Mouse (Mus musculus) MEL (cell line): ENCODE data around the gene Ostc. TPM values are rescaled to one million over a fixed set of nuclear protein-coding genes. Genes with fewer than 3 reads are reported as not detected.

Source experiments
- DNase-seq: peaks from one replicate; pipeline ENCODE4 v3.0.0; 2011; ENCODE audit warnings: low read depth, low spot score
- H3K27ac ChIP-seq: 2 replicates; pipeline ENCODE4 v1.5.1; 2012; ENCODE audit warnings: low read depth, mild to moderate bottlenecking, control low read depth, low read length, moderate library complexity; ENCODE audit not compliant: control insufficient read depth
- H3K27me3 ChIP-seq, 2 experiments: fragments of 150-350 bp in 1 of 2; sonication (generic) in 1 of 2; 2 replicates each; pipeline ENCODE4 v1.6.1; 2012; ENCODE audit warnings: low read length in 2 of 2, mild to moderate bottlenecking in 2 of 2, improper control_type of control experiment in 1 of 2, moderate library complexity in 1 of 2; ENCODE audit not compliant: insufficient read depth in 2 of 2, control insufficient read depth in 1 of 2
- H3K36me3 ChIP-seq, 2 experiments: 2 replicates each; pipeline ENCODE4 v1.6.1; 2012 to 2014; ENCODE audit warnings: low read length in 2 of 2, improper control_type of control experiment in 1 of 2, inconsistent platforms in 1 of 2, mild to moderate bottlenecking in 1 of 2; ENCODE audit not compliant: insufficient read depth in 2 of 2, control insufficient read depth in 1 of 2
- H3K4me1 ChIP-seq, 2 experiments: fragments of 150-350 bp in 1 of 2; sonication (generic) in 1 of 2; 2 replicates each; pipeline ENCODE4 v1.6.1; 2012; ENCODE audit warnings: low read length in 2 of 2, improper control_type of control experiment in 1 of 2, mild to moderate bottlenecking in 1 of 2; ENCODE audit not compliant: insufficient read depth in 2 of 2, control insufficient read depth in 1 of 2
- H3K4me3 ChIP-seq, 2 experiments: fragments of 150-350 bp in 1 of 2; sonication (generic) in 1 of 2; 2 replicates each; pipeline ENCODE4 v1.5.1; 2012; ENCODE audit warnings: low read depth in 2 of 2, low read length in 2 of 2, mild to moderate bottlenecking in 2 of 2, moderate library complexity in 2 of 2, control low read depth in 1 of 2, improper control_type of control experiment in 1 of 2; ENCODE audit not compliant: control insufficient read depth in 1 of 2, insufficient read depth in 1 of 2
- H3K79me2 ChIP-seq: 2 replicates; pipeline ENCODE4 v1.6.1; 2012; ENCODE audit warnings: mild to moderate bottlenecking, low read length, moderate library complexity; ENCODE audit not compliant: control insufficient read depth, poor library complexity, insufficient read depth
- H3K9ac ChIP-seq: 2 replicates; pipeline ENCODE4 v1.6.1; 2012; ENCODE audit warnings: low read depth, mild to moderate bottlenecking, control low read depth, low read length, moderate library complexity; ENCODE audit not compliant: control insufficient read depth, poor library complexity, severe bottlenecking
- H3K9me3 ChIP-seq: fragments of 150-350 bp; sonication (generic); replicated peaks from 2 replicates; pipeline ENCODE4 v1.6.1; 2012; ENCODE audit warnings: mild to moderate bottlenecking, low read length, improper control_type of control experiment, moderate library complexity; ENCODE audit not compliant: insufficient read depth
- CHD1 ChIP-seq: IDR thresholded peaks from 2 replicates; pipeline ENCODE4 v1.6.1; 2012; ENCODE audit warnings: low read depth, mild to moderate bottlenecking, inconsistent platforms, low read length, improper control_type of control experiment
- E2F4 ChIP-seq: IDR thresholded peaks from 2 replicates; pipeline ENCODE4 v1.6.1; 2011; ENCODE audit warnings: low read depth, low read length, improper control_type of control experiment, borderline replicate concordance
- ELF1 ChIP-seq: IDR thresholded peaks from 2 replicates; pipeline ENCODE4 v1.6.1; 2014; ENCODE audit warnings: low read depth, mild to moderate bottlenecking, inconsistent platforms, low read length, improper control_type of control experiment, moderate library complexity
- EP300 ChIP-seq, 2 experiments: IDR thresholded peaks; 2 replicates each; pipeline ENCODE4 v1.6.1; 2011; ENCODE audit warnings: improper control_type of control experiment in 2 of 2, low read length in 2 of 2, low read depth in 1 of 2, mild to moderate bottlenecking in 1 of 2
- JUND ChIP-seq: IDR thresholded peaks from 2 replicates; pipeline ENCODE4 v1.6.1; 2011; ENCODE audit warnings: low read depth, mild to moderate bottlenecking, improper control_type of control experiment, low read length
- MAFK ChIP-seq: IDR thresholded peaks from 2 replicates; pipeline ENCODE4 v1.6.1; 2011; ENCODE audit warnings: low read depth, mild to moderate bottlenecking, low read length, improper control_type of control experiment, borderline replicate concordance
- MAZ ChIP-seq: IDR thresholded peaks from 2 replicates; pipeline ENCODE4 v1.6.1; 2012; ENCODE audit warnings: low read depth, mild to moderate bottlenecking, inconsistent platforms, low read length, improper control_type of control experiment
- MYB ChIP-seq: IDR thresholded peaks from 2 replicates; pipeline ENCODE4 v1.6.1; 2011; ENCODE audit warnings: mild to moderate bottlenecking, low read depth, low read length, improper control_type of control experiment
- NELFE ChIP-seq: IDR thresholded peaks from 2 replicates; pipeline ENCODE4 v1.6.1; 2011; ENCODE audit warnings: low read depth, low read length, improper control_type of control experiment
- NRF1 ChIP-seq: IDR thresholded peaks from 2 replicates; pipeline ENCODE4 v1.6.1; 2014; ENCODE audit warnings: low read depth, mild to moderate bottlenecking, inconsistent platforms, low read length, improper control_type of control experiment, moderate library complexity; ENCODE audit not compliant: poor library complexity, insufficient read depth, severe bottlenecking
- RCOR1 ChIP-seq: IDR thresholded peaks from 2 replicates; pipeline ENCODE4 v1.6.1; 2012; ENCODE audit warnings: low read depth, mild to moderate bottlenecking, inconsistent platforms, low read length, improper control_type of control experiment
- SIN3A ChIP-seq: IDR thresholded peaks from 2 replicates; pipeline ENCODE4 v1.6.1; 2012; ENCODE audit warnings: low read length, improper control_type of control experiment, inconsistent platforms
- SMC3 ChIP-seq: IDR thresholded peaks from 2 replicates; pipeline ENCODE4 v1.6.1; 2011; ENCODE audit warnings: low read depth, low read length, improper control_type of control experiment
- TBP ChIP-seq: IDR thresholded peaks from 2 replicates; pipeline ENCODE4 v1.8.0; 2011; ENCODE audit warnings: low read depth, low read length, improper control_type of control experiment
- TCF12 ChIP-seq: IDR thresholded peaks from 2 replicates; pipeline ENCODE4 v1.6.1; 2014; ENCODE audit warnings: low read depth, mild to moderate bottlenecking, inconsistent platforms, low read length, improper control_type of control experiment, moderate library complexity
- ZKSCAN1 ChIP-seq: IDR thresholded peaks from 2 replicates; pipeline ENCODE4 v1.6.1; 2012; ENCODE audit warnings: low read depth, mild to moderate bottlenecking, inconsistent platforms, low read length, improper control_type of control experiment, moderate library complexity
- ZMIZ1 ChIP-seq: IDR thresholded peaks from 2 replicates; pipeline ENCODE4 v1.6.1; 2012; ENCODE audit warnings: low read depth, mild to moderate bottlenecking, inconsistent platforms, low read length, improper control_type of control experiment, moderate library complexity
- ZNF384 ChIP-seq: IDR thresholded peaks from 2 replicates; pipeline ENCODE4 v1.6.1; 2012; ENCODE audit warnings: low read depth, mild to moderate bottlenecking, inconsistent platforms, low read length, improper control_type of control experiment
- polyA plus RNA-seq, 2 experiments: library from polyadenylated mRNA; stranded (reverse) in 1 of 2; unstranded in 1 of 2; fragments of >175 nt in 1 of 2; fragments of >200 nt in 1 of 2; gene quantifications; 2 replicates each; pipeline versions ENCODE4 v1.2.1 to v1.2.4; 2012; ENCODE audit warnings: low replicate concordance in 2 of 2, low read depth in 1 of 2; ENCODE audit not compliant: insufficient read length in 2 of 2, insufficient read depth in 1 of 2, missing spikeins in 1 of 2
- total RNA-seq: library from RNA; depleted of rRNA; stranded (reverse); fragments of 300-350 nt; gene quantifications from 2 replicates; pipeline ENCODE4 v1.2.3, GENCODE M21; 2012

Ostc gene
- total and polyA plus RNA-seq, 3 experiments: 185 to 199 TPM; not detected in 1

DNA sequence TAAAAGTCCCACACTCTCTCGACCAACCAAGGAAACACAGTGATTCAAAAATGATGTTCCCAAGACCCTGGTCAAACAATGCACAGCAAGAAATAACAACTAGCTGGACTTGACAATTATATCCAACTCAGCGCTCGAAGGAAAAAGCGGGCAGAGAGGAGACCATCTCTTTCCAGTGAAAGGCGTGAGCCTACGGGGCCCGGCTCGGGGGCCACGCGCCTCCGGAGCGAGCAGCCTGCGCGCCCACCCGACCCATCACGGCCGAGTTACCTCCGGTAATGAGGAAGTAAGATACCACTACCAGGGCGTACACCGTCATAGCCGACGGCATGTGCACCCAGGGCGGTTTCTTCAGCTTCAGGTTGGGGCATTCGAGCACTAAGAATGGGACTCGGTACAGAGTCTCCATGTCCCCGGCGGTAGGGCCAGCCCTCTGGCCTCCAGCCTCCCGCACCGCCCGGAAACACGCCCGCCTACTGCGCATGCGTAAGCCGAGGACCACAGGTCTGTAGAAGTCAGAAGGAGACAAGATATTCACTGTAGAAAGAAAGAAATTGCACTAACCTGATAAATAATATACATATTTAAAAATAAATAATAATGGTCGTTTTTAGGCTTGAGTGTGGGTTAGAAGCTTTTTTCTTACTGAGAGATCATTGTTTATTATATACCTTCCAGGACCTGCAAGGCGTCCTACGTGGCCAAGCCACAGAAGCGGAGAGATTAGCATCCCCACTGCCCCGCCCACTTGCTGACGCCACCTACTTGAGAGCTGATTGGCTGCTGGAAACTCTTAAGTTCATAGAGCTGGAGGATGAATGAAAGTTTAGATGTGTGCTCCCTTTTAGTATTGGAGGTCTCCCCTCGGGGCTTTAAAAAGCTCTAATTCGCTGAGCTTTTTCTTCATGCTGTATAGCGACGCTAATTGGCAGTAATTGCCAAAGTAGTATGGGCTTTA lies at the start of gene Ostc (continued):
- TF ChIP-seq SMC3 (no peak), JUND (no peak), ELF1 (peak; percentile 80), ZNF384 (no peak), MYB (no peak)

DNA sequence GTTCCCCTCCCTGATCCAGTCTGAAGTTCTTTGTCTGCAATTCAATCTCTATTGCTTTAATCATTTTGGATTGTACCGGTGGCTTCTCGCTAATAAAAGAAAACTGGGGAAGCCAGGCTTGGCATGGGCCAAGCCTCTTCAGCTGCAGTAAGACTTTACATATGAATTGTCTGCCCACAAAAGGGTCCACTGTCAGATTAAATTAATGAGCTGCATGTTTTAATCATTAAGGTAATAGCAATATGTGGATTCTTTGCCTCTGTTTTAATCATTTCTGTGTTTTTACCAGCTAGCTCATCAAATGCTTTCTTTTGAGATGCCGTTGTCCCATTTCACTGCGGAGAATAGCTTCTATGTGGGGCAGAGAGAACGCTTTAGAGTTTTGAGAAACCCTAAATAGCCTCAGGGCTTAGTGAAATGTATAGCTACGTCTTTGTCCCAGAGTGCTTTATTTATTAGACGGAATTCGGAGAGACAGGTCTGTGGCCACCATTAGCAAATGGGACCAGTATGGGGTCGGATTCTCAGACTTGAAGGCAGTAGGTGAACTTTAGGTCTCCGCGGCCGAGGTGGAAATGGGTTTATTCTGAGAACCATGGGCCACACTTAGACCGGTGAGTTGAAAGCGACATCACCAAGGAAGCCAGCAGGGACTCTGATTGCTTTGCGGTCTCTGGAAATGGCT lies 49.1 kb upstream of the Ostc start:
- TF ChIP-seq TBP (no peak), ZNF384 (no peak), EP300 (IDR thresholded peaks at IDR 0.05; ENCODE audit: low read depth in 1 of 2, low read length in 2 of 2) (no peak), MAFK (no peak), RCOR1 (no peak), SIN3A (no peak), ZMIZ1 (no peak), NRF1 (no peak), MAZ (no peak), ZKSCAN1 (no peak), E2F4 (no peak), CHD1 (no peak), NELFE (no peak), TCF12 (no peak)
- no peak overlapping the region for H3K4me3 ChIP-seq
- H3K27ac ChIP-seq: no peak overlapping the region

More for the DNA sequence above, 49.1 kb upstream of the Ostc start:
- Histone ChIP-seq H3K9me3 (no peaks in the 10 kb centered on the region), H3K9ac (no peak overlapping the region), H3K36me3 (no peaks in the 10 kb centered on the region), H3K79me2 (no peaks in the 10 kb centered on the region), H3K4me1 (no peaks in the 10 kb centered on the region), H3K27me3 (no peaks in the 10 kb centered on the region)
- DNase-seq: no peak
